Mouse (Mus musculus): ENCODE measurements around the gene Fas. TPM values are rescaled to one million over a fixed set of nuclear protein-coding genes. Genes with fewer than 3 reads are reported as not detected.

Fas gene
- polyA plus RNA-seq, 1 experiment from 2014 or later = 0.82 TPM

DNA sequence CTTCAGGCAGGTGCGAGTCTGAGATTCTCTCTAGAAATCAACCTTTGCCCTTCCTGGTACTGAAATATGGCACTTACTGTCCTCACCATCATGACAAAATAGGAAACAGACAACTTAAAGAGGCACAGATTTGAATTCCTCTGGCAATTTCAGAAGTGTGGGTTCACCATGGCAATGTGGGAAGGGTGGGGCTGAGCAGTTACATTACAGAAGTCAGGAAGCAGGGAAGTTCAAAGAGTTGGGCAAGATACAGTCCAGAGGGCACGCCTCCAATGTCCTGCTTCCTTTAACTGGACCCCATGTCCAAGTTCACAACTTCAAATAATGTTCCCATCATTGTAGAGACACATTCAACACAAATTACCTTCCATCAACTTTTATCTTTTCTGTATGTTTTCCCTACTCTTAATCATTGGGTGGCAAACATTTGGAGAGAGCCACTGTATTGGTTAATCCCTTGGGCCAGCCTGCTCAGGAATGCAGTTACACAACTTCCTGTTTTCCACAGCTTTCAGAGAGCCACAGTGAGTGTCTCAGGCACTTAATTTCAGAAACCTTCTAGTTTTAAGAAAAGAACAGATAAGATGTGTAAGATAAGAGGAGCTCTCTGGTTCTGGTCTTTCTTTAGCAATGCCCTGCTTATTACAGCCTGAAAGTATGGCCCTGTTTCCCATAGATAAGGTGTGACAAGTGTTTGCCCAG is 28.0 kb upstream of the Fas start:
- H3K27me3 ChIP-seq (replicated peaks; ENCODE audit: low read depth, poor library complexity, severe bottlenecking) = no peaks in the 10 kb centered on the region
- H3K36me3 ChIP-seq (replicated peaks) = no peaks in the 10 kb centered on the region
- no peaks in the 10 kb centered on the region for H3K9me3 ChIP-seq
- H3K4me3 ChIP-seq = no peak overlapping the region
- WGBS = 80% methylated on average over 2 of the region's 2 CpGs
- no peak overlapping the region for H3K27ac ChIP-seq (replicated peaks)
- no peak for DNase-seq (ENCODE audit: low spot score)
- 0 out of 2 replicates have a peak, but pooled peaks cover 2% of the 10 kb centered on the region for H3K4me1 ChIP-seq

DNA sequence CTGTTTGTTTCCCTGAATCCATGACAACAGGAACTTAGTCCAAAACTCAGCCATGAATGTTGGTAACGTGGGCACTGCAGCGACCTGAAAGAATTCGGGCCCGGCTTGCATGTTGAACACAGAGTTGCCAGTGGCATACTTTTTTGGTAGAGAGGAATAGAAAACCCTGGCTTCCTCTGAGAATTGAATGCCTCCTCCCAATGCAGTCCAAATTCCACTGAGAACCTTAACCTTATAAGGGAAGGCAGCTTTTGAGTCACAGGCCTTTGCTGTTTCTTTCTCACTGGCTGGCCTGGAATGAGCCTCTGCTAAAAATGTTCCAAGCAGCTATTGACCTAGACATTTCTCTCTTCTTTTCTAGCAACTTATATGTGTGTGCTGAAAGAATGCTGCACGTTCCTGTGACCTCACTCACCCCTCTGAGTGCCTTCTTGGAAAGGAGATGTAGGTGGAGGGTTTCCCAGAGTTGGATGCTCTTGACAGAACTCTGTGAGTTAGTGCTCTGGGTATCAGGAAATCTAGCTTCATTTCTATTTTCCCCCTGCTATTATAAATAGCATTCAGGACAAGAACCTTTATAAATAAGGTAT is 24.8 kb upstream of the Fas start:
- 0 out of 2 replicates have a peak, but pooled peaks cover 2% of the 10 kb centered on the region for H3K4me1 ChIP-seq
- H3K4me3 ChIP-seq = no peak overlapping the region
- H3K36me3 ChIP-seq (replicated peaks) = no peaks in the 10 kb centered on the region
- no peaks in the 10 kb centered on the region for H3K9me3 ChIP-seq
- DNase-seq (ENCODE audit: low spot score) = no peak
- WGBS = 81% methylated on average over 5 of the region's 5 CpGs
- H3K27me3 ChIP-seq (replicated peaks; ENCODE audit: low read depth, poor library complexity, severe bottlenecking) = no peaks in the 10 kb centered on the region
- H3K27ac ChIP-seq (replicated peaks) = no peak overlapping the region

DNA sequence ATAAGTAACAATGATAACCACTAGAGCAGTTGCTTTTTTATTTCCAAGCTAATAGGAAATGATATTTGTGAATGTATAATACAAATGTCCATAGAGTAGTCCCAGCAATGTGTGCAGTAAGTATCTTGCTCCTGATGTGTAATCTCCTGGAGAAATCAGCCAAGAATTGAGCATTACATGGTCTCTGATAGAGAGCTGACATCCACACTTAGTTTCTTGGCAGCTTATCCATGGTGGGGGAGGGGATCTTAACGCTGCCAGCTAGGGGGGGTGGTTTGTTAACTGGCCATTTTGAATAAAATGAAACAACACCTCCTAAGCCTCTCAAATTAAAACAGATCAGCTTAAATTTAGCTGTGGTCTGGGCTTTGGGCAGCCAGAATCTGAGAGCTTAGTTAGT is 21.5 kb upstream of the Fas start:
- Histone ChIP-seq H3K4me1 (no peaks in the 10 kb centered on the region), H3K36me3 (replicated peaks) (no peaks in the 10 kb centered on the region), H3K9me3 (no peaks in the 10 kb centered on the region), H3K27me3 (replicated peaks; ENCODE audit: low read depth, poor library complexity, severe bottlenecking) (no peaks in the 10 kb centered on the region), H3K27ac (replicated peaks) (no peak overlapping the region), H3K4me3 (no peak overlapping the region)
- DNase-seq (ENCODE audit: low spot score) = no peak
- 55% methylated on average over 1 of the region's 1 CpGs for WGBS

DNA sequence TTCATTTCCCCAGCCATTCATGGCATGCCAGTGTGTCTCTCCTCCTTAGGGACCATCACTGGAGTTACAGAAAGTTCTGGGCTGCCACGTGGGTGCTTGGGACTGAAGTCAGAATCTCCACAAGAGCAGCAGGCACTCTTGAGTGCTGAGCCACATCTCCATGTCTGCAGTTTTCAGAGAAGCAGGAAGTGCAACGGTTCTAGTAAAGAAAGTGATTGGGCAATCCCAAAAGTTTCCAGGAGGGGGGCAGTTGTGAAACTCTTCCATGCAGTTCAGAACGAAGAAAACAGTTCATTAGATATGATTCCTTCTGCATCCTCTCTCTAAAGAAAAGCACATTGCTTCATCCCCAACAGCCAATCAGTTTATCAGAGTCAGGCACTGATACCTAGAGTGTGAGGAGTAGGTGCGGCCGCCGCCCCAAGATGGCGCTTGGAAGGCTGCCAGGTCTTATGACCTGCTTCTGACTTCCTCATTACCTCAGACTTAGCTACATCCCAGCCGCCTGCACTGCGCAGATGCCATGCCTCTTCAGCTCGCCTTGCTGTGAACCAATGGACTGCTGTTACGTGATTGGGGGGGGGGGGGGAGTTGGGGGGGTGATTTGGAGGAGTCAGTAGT is 20.2 kb upstream of the Fas start:
- Histone ChIP-seq H3K9me3 (no peaks in the 10 kb centered on the region), H3K4me1 (no peaks in the 10 kb centered on the region), H3K36me3 (replicated peaks) (no peaks in the 10 kb centered on the region), H3K27me3 (replicated peaks; ENCODE audit: low read depth, poor library complexity, severe bottlenecking) (no peaks in the 10 kb centered on the region), H3K27ac (replicated peaks) (no peak overlapping the region), H3K4me3 (no peak overlapping the region)
- no peak for DNase-seq (ENCODE audit: low spot score)
- 91% methylated on average over 11 of the region's 11 CpGs for WGBS

DNA sequence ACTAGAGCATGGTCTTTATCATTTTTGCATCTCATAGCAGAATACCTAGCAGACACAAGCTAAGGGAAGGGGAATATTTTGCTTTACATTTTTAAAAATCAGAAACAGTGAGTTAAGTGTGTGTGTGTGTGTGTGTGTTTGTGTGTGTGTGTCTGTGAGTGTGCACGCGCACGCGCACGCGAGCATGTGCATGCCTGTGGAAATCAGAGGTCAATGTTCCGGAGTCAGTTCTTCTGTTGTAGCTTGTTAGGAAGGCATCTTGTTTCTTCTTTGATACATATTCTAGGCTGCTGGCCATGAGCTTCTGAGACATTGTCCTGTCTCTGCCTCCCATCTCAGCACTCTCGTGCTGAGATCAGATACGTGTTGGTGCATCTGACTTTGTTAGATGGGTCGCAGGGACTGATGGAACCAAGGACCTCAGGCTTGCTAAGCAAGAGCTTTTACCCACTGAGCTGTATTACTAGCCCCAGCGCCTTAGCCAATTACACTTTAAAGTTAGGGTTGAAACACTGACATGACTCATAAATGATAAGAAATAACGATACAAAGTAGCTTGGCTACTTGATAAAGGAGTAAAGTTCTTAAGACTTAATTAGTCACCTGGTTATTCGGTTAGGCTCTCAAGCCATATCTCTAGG is 19.5 kb upstream of the Fas start:
- Histone ChIP-seq H3K27me3 (replicated peaks; ENCODE audit: low read depth, poor library complexity, severe bottlenecking) (no peaks in the 10 kb centered on the region), H3K4me3 (no peak overlapping the region), H3K9me3 (no peaks in the 10 kb centered on the region), H3K4me1 (no peaks in the 10 kb centered on the region), H3K36me3 (replicated peaks) (no peaks in the 10 kb centered on the region), H3K27ac (replicated peaks) (no peak overlapping the region)
- 95% methylated on average over 13 of the region's 13 CpGs for WGBS
- no peak for DNase-seq (ENCODE audit: low spot score)

DNA sequence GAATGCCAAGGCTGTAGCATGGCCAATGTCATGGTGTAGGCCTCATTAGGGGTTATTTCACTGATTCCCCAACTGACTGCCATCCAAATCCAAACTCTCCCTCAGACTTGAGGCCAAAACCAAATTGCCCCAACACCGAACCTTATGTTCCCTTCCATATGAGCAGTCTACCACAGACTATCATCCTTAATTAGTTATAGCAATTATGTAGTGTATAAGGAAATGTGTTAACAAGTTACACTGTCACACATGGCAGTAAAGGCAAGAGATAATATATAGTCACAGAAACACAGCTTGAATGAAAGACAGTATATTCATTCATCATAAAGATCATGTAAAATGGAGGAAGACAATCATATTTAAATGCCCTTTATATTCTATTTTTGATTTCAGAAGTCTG is 17.4 kb upstream of the Fas start:
- H3K4me1 ChIP-seq = peaks cover 3% of the 10 kb centered on the region; the same call in 1 of the 2 replicates
- 94% methylated on average over 1 of the region's 1 CpGs for WGBS
- no peak overlapping the region for H3K27ac ChIP-seq (replicated peaks)
- H3K36me3 ChIP-seq (replicated peaks) = no peaks in the 10 kb centered on the region
- no peaks in the 10 kb centered on the region for H3K9me3 ChIP-seq
- H3K4me3 ChIP-seq = no peak overlapping the region
- H3K27me3 ChIP-seq (replicated peaks; ENCODE audit: low read depth, poor library complexity, severe bottlenecking) = no peaks in the 10 kb centered on the region
- no peak for DNase-seq (ENCODE audit: low spot score)

DNA sequence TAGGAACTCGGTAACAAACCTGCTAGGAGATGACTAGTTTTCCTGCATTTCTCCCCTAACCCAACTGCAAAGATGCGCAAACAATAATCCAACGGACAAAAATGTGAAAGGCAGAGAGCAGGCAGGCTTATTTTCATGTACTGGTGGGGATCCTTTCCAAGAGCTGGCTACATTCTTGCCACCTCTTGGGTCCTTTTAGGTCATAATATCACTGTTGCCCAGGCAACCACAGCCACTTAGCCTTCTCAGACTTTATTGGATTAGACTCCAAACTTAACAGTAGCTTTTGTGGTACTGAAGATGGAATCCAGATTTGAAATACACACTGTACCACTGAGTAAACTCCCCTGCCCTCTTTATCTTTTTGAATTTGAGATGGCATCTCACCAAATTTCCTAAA is 12.4 kb upstream of the Fas start:
- Histone ChIP-seq H3K4me3 (no peak overlapping the region), H3K4me1 (peaks cover 5% of the 10 kb centered on the region; the same call in 1 of the 2 replicates), H3K27ac (replicated peaks) (no peak overlapping the region), H3K9me3 (no peaks in the 10 kb centered on the region), H3K36me3 (replicated peaks) (no peaks in the 10 kb centered on the region), H3K27me3 (replicated peaks; ENCODE audit: low read depth, poor library complexity, severe bottlenecking) (no peaks in the 10 kb centered on the region)
- 89% methylated on average over 3 of the region's 3 CpGs for WGBS
- no peak for DNase-seq (ENCODE audit: low spot score)

DNA sequence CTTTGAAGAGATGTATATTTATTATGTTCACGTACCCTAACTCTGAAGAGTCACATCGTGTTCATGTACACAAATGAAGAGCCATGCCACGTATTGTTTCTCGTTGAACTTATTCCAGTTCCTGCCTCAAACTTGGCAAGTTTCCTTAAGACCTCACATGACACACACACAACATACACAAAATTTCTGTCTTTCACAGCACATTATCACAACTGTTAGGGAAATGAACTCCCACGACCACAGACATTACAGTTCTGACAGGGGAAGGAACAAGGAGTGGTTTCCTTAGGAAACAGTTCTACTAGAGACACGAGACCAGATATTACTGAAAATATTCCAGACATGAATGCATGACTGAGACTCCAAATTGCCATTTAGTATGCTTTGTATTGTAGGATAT is 6.9 kb upstream of the Fas start:
- Histone ChIP-seq H3K36me3 (replicated peaks) (no peaks in the 10 kb centered on the region), H3K27ac (replicated peaks) (no peak overlapping the region), H3K4me3 (no peak overlapping the region), H3K4me1 (peaks cover 4% of the 10 kb centered on the region; the same call in 1 of the 2 replicates), H3K27me3 (replicated peaks; ENCODE audit: low read depth, poor library complexity, severe bottlenecking) (no peaks in the 10 kb centered on the region), H3K9me3 (no peaks in the 10 kb centered on the region)
- DNase-seq (ENCODE audit: low spot score) = no peak
- 90% methylated on average over 6 of the region's 6 CpGs for WGBS

DNA sequence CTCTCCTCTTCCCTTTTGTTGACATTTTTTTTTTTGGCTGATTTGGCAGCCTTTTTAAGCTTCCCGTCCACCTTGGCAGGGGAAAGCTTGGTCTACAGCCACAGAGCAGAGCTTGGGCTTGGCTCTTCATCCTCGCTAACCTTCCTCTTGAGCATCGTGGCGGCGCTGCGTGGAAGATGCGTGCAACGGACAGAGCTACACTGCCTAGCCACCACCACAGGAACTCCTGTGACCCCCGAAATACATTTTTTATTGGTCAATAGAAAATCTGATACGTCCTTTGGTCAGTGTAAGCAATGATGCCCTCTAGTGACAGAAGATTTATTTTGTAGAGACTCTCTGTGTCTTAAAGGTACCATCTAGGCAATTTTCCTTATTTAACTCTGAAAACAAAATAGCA is 6.1 kb upstream of the Fas start:
- DNase-seq (ENCODE audit: low spot score) = no peak
- no peaks in the 10 kb centered on the region for H3K9me3 ChIP-seq
- 70% methylated on average over 10 of the region's 10 CpGs for WGBS
- H3K27me3 ChIP-seq (replicated peaks; ENCODE audit: low read depth, poor library complexity, severe bottlenecking) = no peaks in the 10 kb centered on the region
- no peak overlapping the region for H3K27ac ChIP-seq (replicated peaks)
- H3K4me1 ChIP-seq = peaks cover 4% of the 10 kb centered on the region; the same call in 1 of the 2 replicates
- H3K4me3 ChIP-seq = no peak overlapping the region
- H3K36me3 ChIP-seq (replicated peaks) = no peaks in the 10 kb centered on the region

DNA sequence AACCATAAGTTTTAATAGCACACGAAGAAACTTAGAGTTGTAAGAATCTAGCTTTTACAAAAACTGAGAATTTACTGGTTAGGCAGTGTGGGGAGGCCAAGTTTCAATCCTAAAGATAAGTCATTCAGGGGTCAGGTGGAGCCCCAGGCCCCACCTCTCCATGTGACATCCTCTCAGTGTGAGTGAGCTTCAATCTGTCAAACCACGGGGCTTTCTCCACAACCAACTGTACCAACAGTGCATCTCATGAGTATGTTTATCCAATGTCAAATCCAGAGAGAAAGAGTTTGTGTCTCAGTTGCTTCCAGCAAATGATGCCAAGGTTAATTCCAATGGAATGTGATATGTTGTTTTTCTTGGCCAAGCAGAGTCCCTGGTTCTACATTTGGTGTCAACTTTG is 5.6 kb upstream of the Fas start:
- no peak for DNase-seq (ENCODE audit: low spot score)
- 53% methylated on average over 2 of the region's 2 CpGs for WGBS
- H3K27me3 ChIP-seq (replicated peaks; ENCODE audit: low read depth, poor library complexity, severe bottlenecking) = no peaks in the 10 kb centered on the region
- peaks cover 4% of the 10 kb centered on the region; the same call in 1 of the 2 replicates for H3K4me1 ChIP-seq
- H3K9me3 ChIP-seq = no peaks in the 10 kb centered on the region
- no peak overlapping the region for H3K4me3 ChIP-seq
- H3K27ac ChIP-seq (replicated peaks) = no peak overlapping the region
- no peaks in the 10 kb centered on the region for H3K36me3 ChIP-seq (replicated peaks)

DNA sequence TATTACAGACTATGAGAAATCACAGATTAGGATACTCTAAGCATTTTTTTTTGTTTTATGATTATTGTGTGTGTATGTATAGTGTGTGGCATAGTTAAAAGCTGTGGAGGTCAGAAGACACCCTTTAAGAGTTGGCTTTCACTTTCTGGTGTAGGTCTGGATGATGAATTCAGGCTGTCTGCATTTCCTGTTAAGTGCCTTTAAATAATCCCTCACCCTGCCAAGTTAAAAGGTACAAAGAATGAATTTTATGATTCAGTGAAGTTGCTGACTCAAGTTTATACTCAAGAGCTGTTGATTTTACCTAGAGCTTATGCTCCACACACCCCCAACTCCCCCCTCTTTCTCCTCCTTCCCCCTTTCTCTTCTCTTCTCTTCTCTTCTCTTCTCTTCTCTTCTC is 3.2 kb upstream of the Fas start:
- Histone ChIP-seq H3K9me3 (no peaks in the 10 kb centered on the region), H3K27me3 (replicated peaks; ENCODE audit: low read depth, poor library complexity, severe bottlenecking) (peaks cover 10% of the 10 kb centered on the region), H3K27ac (replicated peaks) (no peak overlapping the region), H3K4me1 (peaks cover 15% of the 10 kb centered on the region), H3K36me3 (replicated peaks) (no peaks in the 10 kb centered on the region), H3K4me3 (no peak overlapping the region)
- DNase-seq (ENCODE audit: low spot score) = no peak

DNA sequence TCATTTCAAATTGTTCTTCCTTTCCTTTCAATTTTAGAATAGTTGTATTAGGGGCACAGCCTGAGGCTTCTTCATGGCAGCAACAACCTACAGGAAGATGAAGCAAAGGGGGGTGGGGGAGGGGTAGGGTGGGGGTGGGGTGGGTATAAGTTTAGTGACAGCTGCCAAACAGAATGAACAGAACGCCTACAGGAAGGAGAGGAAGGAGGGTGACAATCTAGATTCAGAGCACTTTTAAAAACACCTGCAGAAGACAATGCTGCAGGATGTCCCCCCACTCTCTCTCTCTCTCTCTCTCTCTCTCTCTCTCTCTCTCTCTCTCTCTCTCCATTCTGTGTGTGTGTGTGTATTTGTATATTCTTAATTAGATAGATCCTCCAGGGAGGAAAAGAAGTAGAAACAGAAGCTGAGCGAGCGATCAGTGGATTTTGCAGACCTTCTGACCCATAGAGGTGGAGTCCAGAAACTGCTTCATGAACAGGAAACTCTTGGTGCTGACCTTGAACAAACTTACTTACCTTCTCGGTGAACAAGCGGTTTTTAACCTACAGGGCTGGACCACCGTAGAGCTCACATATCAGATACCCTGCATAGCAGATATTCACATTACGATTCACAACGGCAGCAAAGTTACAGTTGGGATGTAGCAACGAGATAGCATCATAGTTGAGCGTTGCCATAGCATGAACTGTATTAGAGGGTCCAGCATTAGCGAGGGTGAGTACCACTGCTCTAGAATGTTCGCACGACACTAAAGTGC is 2.6 kb upstream of the Fas start:
- H3K27ac ChIP-seq (replicated peaks) = no peak overlapping the region
- no peaks in the 10 kb centered on the region for H3K9me3 ChIP-seq
- peaks cover 15% of the 10 kb centered on the region for H3K4me1 ChIP-seq
- H3K4me3 ChIP-seq = no peak overlapping the region
- no peaks in the 10 kb centered on the region for H3K36me3 ChIP-seq (replicated peaks)
- H3K27me3 ChIP-seq (replicated peaks; ENCODE audit: low read depth, poor library complexity, severe bottlenecking) = peaks cover 16% of the 10 kb centered on the region
- 78% methylated on average over 13 of the region's 13 CpGs for WGBS
- no peak for DNase-seq (ENCODE audit: low spot score)
